Mouse (Mus musculus): ENCODE data around the gene Parp6. TPM values are rescaled to one million over a fixed set of nuclear protein-coding genes. Genes with fewer than 3 reads are reported as not detected.

The Parp6 gene
- polyA plus RNA-seq, 2 experiments from 2014 or later: 28.2 to 31.0 TPM

DNA sequence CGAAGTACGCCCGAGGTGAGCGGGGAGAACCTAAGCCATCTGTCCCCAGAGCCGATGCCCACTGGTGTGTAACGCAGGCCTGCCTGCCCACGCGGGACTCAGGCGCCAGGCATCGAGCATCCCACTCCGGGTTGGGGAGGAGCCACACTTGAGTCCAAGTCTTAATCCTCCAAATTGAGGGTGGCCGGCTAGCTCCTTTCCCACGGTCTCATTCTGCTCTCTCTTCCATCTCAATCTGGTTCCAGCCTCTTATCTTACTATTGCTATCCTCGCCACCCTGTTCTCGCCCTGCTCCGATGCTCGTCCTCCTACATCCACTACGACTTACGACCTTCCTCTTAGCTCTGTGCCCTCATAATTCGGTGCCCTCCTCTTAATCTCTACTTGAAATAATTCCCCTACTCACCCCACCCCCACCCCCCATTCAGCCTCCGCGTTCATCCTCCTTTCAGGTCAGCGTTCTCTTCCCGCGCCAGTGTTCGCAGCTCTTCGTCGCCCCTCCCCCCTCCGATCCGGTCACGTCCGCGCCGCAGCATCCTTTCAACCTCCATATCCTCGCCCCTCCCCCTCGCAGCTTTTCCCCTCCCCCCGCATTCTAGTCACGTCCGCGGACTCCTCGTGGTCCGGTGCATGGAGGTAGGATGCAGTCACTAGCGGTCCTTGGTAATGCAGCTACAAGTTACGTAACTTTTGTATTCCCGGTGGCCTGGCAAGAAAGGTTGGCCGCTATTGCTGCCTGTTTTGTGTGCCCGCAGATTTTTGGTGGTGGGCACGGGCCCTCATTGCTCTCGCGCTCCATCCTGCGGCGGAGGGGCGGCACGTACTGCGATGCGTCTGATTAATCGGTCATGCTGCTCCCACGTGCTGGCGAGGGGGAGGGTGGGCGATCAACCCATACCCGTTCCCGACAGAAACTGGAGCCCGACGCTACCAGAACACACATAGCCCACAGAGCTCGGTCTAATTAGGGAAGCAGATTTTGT, 39.8 kb downstream of the Parp6 start:
- no peak for ATAC-seq

DNA sequence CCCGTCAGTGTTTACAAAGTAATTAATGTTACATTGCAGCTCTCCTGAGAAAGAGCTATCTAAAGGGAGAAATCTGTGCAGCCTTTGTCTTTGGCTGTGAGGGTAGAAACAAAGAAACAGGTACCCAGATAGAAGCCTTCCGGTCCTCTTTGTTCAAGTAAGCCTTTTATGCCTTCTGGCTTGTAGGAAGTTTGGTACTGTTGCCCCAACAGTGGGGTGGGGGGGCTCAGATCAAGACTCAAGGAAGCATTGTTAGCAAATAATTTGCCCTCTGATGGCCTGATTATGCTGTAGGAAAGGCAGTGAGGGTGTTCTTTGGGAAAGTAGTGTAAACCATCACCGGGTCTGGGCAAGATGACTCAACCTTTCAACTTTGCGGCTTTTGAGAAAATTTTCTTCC, 41.1 kb downstream of the Parp6 start:
- ATAC-seq: no peak

DNA sequence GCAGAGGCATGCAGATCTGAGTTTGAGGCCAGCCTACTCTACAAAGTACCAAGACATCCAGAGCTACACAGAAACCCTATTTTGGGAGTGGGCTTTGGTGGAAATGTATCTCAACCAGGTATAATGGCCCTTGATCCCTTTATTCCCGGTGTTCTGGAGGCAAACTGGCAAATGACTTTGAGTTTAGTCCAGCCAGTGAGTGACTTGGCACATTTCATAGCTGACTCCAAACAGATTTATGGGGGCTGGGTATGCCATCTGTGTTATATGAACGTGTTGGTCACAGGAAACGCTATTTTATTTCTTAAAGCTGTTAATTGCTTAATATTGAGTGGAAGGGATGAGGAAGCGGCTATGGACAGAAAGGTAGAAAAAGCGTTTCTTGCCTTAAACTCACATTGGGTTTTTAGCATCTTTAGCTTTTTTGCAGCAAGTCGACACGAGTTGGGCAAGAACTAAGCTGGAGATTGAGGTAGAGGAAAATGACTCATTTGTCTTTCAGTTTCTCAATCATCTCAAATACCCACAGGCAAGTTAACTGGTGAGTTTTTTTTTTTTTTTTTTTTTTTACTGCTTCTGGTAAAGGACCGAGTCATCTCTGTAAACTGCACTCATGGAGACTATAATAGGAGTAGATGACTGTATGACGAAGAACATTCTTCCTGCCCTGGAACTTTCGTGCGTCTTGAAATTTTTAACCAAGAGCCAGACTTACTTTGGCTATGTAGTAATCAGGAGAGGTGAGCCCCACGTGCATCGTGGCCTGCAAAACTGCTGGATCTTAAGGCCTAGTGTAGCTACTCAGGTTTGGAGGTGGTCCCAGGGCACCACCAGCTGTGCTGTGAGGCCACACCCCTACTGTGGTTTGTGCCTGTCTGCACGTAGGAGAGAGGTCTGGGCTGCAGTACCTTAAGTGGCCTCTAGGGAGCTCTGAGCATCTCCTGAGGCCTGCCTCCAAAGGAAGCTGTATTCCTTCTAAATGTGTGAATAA, 42.2 kb downstream of the Parp6 start:
- peak; percentile 58 for ATAC-seq

DNA sequence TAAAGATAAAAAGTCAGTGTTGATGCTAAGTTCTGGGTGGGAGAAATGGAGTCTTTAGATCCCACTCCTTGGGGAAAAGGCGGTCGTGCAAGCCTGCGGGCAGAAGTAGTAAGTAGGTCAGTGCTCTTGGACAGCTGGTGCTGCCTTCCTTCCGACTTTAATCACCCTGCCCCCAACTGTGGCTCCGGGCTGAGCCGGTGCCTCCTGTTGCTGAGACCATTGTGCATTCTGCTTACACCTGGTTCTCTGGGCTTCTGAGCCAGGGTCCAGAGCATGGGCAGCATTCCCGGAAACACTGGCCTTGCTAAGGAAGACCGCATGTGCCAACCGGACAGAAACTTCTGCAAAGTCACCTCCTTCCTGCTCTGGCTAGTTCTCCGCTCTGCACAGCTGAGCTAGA, 43.3 kb downstream of the Parp6 start:
- no peak for ATAC-seq

DNA sequence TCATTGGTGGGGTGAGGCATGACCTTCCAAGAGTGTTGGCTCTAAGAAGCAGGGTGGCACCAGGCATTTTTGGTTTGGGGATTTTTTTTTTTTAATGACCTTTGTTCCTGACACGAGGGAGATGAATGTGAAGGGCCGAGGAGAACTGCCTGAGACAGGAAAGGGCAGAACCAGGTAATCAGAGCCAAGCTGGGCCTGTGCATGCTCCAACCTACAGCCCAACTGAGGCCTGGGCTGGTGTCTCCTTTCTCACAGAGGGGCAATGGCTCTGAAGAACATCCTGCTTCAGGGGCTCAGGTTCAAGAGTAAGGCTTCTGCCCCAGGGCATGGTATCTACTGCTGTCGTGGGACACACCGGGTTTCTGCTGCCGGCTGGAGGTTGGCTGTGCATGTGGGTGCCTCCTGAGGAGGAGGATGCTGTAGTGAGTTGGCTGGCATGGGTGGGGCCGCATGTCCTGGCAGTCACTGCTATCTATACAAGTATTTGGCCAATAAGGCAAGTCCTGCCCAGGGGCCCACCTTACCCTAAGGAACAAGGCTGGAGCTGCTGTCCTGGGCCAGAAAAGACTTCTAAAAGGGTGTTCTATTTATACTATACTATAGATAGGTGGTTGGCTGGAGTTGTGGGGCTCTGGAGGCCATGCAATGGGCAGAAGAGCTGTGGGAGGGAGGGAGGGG, 44.4 kb downstream of the Parp6 start:
- no peak for ATAC-seq

DNA sequence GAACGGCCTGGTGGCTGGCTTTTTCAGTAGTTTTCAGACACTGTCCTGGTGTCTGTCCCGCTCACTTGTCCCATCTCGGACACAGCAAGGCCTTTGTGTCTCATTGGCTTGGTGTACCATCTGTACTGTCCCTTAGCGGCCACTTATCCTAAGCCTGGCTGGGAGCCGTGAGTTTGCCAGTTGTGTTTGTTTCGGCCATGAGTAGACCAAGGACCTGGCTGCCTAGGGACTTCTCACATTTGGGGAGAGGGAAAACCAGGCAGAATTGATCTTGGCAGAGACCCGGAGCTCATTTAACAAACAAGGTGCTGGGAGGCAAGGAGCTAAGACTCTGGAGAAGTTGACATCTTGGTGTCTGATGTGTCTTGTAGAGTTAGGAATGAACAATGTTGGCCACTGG, 46.1 kb downstream of the Parp6 start:
- no peak for ATAC-seq

DNA sequence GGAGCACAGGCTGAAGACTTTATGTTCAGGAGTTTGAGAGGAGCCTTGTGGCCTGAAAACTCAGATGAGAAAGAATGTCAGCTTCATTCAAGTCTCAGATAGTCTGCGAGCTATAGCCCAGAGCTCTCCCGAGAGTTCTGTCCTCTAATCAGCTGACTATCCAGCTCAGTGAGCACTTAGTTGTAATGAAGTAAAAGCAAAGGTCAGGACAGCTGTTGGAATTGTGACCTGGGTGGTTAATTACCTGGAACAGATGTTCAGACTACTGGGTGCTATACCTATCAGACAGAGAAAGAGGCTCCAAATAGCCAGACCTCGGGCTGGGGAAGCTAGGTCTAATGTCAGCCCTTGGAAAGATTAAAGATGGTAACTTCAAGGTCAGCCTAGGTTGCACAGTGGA, 46.9 kb downstream of the Parp6 start:
- no peak for ATAC-seq

DNA sequence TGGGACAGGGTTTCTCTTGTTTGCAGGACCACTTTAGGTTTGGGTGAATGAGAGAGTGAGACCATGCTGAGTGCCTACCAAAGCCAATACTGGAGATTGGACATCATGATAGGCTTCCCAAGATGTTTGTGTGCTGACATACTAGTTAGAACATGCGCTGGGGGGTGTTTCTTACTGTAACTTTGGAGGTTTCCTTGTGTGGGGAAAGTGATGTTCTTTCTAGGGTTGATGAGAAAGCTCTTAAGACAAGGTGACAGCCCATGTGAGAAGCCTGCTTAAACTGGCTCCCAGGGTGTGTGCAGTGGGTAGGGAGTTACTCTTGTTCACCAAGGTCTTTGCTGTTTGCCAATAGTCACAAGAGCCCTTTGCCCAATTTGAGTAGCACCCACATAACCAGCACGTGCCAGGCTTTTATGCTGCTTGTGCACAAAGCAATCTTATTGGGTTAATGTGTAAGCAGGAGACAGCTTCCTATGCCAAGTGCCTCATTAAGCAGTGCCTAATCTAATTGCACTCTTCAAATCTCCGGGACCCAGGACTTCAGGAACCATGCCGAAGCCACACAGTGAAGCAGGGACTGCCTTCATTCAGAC, 47.7 kb downstream of the Parp6 start:
- ATAC-seq: no peak

DNA sequence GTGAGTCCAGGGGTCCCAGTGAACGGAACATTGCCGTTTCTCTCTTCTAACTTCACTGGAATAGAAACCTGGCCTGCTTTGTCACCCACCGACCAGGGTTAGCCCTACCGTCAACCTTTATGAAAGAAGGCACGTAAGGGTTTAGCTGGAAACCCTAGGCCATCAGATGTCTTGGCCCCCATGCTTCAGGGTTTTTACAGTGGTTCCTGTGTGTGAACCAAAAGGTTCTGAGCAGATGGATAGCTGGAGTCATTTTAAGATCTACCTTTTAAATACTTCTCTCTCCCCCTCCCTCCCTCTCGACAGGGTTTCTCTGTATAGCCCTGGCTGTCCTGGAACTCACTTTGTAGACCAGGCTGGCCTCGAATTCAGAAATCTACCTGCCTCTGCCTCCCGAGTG, 48.9 kb downstream of the Parp6 start:
- ATAC-seq: no peak

DNA sequence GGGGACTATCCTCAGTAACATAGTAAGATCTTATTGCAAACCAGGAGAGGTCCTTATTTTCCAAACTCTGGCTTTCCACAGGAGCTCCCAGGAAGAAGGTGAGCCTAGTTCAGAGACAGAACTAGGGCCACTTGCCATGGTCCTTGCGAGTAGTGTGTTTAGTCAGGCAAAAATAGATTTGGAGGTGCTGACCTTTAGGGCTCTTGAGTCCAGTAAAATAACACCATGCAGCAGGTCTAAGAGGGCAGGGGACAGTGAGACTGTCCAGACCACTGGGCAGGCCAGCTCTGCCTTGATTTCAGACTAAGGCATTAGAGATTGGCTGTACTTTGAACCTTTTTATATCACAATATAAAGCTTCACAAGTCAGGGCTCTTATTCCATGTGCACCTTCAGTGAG, 49.7 kb downstream of the Parp6 start:
- ATAC-seq: no peak

DNA sequence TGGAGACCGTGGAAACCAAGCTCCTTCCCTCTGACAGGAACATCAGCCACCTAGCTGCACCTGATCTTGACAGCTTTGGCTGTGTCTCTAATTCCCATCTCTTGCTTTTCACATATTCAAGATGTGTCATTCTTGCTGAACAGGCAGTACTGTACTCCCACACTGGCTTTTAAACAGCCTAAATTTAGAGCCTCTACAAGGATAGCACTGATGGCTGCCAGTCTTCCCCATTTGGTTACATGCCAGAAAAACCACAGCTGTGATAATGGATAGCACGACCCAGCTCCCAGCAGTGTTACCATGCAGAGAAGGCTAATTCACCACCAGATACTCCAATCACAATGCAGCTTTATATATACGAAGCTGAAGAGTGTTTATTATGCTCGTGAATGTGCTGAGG, 50.2 kb downstream of the Parp6 start:
- ATAC-seq: no peak

DNA sequence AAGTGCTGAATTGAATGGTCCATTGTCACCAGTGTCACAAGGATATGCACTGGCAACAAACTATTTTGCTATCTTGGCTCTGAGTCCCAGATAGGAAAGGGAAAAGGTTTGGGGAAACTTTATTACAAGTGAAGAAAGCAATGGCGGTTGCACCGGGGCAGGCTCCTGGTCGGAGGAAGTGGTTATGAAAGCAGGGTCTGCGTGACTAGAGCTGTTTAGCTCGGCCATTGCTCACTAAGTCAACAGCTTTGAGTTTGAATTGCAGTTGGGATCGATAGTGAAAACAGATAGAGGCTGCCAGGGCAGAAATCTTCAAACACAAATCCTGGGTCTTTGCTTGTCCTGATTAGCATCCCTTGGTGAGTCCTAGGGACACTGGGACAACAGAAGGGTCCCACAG, 50.8 kb downstream of the Parp6 start:
- no peak for ATAC-seq

DNA sequence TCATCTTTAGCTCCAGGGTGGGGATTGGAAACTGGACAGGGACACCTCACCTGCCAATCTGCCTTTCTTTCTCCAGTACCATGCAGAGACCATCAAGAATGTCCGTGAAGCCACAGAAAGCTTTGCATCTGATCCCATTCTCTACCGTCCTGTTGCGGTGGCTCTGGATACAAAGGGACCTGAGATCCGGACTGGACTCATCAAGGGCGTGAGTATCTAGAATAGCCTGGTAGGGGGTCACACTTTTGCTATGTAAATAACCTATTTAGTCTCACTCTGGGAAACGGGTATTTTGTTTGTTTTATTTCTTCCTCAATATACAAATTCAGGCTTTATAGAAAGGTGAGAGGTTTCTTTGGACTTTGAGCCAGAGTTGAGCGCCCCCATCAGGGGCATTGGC, 51.4 kb downstream of the Parp6 start:
- no peak for ATAC-seq

DNA sequence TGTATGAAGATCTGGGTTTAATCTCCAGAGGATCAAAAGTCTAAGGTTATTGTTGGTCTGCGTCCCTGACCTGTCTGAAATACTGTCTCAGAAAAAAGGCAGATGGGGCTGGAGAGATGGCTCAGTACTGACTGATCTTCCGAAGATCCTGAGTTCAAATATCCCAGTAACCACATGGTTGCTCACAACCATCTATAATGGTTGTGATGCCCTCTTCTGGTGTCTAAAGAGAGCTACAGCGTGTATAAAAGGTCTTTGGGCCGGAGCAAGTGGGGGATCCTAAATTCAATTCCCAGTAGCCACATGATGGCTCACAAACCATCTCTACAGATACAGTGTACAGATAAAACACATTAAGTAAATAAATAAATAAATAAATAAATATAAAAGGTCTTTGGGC, 52.1 kb downstream of the Parp6 start:
- no peak for ATAC-seq

DNA sequence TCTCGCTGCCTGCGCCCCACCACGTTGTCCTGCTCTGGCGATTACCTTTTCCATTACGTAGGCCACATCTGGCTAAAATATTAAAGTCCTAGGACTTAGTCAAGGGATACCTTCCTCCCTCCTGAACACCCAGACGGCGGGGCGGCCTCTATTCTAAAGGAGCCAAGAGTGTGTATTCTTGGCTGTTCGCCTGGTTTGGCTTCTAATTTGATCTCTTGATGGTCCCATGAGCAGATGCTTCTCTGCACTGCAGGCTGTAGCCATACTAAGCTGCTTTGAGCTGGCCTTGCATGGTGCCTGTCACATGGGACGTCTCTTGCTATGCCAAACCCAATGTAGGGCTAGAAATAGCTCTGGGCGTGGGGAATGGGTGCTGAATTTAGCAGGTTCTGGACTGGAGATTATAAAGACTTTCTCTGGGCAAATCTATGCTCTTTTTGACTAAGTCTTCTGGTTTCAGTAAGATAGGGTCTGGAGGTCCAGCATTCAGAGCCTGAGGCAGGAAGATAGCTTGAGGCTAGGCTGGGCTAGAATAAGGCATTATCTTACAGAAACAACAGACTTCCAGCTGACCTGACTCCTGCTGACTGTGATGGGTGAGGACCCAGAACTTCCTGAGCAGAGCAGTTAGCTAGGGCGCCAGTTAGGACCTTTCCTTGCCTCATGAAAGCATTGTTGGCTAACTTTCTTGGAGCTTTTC, 55.3 kb downstream of the Parp6 start:
- no peak for ATAC-seq

DNA sequence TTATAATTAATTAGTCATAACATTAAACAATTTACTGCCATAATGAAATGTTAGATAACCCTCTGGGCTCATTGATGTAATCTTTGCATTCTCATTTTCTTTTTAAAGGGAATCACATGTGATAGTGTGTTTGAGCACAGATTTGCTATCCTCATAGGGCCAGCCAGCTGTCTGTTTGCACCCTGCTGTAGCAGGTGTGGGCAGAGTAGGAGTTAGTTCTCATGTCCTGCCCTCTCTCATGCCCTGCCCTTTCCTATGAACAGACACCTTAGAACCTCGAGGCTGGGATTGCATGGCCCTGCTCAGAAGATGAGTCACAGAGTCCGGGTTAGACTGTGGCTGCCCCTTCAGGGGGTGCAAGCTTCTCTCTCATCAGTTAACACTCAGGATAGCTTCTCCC, 56.3 kb downstream of the Parp6 start:
- no peak for ATAC-seq

DNA sequence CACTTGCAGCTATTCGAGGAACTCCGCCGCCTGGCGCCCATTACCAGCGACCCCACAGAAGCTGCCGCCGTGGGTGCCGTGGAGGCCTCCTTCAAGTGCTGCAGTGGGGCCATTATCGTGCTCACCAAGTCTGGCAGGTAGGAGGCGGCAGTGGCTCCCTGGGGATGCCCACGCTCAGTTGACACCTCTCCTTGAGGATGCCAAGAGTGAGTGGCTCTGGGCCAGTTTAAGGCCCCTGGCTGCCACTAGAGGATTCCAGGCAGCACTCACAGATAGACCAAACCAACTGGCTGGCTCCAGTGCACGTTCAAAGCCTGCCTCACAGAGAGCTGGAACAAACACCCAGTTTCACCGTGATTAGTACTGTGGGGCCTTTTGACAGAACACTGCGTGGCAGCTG, 58.5 kb downstream of the Parp6 start:
- no peak for ATAC-seq

DNA sequence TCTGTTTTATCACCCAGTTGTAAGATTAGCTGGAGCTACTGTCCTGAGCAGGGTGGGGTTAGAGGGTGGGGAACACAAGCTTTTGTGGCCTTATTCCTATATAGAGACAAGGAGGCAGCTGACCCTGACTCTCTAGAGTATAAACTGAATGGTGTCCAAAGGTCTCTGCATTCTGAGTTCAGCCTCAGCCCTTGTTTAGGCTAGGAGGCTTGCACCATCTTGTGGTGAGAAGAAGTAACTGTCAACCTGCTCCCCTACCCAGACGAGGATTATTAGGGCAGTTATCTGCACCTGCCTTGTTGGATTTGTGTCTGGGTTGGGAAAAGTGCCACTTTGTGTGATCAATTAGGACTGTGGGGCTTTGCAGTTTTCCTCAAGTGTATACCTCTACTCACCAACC, 61.2 kb downstream of the Parp6 start:
- peak; percentile 43 for ATAC-seq

DNA sequence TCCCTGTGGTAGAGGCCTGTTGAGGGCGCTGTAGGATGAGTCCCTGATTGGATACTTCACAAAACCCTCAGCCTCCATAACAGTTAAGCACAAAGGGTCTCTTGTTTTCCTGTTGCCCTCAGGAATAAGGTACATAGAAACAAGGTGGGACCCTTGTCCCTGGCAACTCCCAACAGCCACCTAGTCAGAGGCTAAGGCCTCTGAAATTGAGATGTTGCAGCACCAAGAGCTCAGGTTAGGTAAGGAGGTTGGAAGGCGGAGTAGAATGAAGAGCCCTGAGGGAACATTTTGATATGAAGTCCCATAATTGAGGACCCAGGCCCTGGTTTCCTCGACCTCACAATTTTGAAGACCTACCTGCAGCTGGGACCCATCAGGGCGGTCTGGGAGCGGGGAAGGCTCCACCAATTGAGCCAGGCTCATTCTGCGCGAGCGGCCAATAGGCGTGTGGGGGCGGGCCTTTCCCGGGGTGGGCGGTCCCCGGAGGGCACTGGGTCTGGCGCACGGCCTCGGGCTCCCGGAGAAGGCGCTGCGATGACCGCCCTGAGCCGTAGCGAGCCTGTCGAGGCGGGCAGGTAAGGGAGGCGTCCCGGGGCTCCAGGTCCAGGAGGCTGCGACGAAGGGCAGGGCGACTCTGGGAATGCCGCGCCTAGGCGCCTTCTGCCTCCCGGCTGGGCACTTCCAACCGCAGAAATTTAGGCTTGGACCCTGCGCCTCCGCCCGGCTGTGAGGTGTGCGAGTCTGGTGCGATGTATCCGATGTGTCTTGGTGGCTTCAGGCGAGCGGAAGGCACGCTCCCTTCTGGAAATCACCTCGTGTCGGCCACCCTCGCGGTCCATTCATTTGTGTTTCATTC, 62.8 kb downstream of the Parp6 start, which contains the start of gene Gramd2:
TSS of gene Gramd2 (plus strand) at position 467 of the 856 bp plus-strand sequence.
- ATAC-seq: no peak

DNA sequence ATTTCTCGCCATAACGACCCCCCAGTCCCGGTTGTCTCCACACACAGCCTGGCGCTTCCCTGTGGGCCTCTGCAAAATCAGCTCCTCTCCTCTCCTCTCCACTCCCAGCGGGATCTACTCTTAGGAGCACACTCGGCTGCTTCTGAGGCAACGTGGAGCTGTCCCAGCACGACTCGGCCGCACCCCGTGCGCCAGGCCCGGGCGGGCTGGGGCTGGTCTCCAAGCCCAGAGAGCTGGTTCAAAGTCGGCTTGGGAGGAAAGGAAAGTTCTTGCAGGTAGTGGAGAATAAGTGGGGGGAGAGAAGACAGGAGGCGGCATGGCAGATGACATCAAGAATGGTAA, 63.4 kb downstream of the Parp6 start:
- no peak for ATAC-seq

DNA sequence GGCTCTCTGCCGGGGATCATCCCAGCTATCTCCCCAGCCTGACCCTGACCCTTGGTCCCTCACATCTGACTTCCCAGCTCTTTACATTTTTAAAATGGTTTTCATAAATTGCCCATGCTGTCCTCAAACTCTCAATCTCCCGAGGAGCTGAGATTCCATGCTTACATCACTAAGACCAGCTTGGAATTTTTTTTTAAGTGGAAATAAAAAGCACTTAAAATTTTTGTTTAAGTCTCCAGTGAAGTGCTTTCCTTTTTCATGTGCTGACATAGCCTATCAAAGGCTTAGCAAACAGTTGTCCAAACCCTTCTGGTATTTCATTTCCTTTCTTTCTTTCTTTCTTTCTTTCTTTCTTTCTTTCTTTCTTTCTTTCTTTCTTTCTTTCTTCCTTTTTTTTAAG, 66.9 kb downstream of the Parp6 start:
- ATAC-seq: no peak
